Mouse (Mus musculus) ES-Bruce4 (cell line): ENCODE measurements around the gene Bdkrb1. TPM values are rescaled to one million over a fixed set of nuclear protein-coding genes. Genes with fewer than 3 reads are reported as not detected.

Experiments
- H3K27ac ChIP-seq: 2 replicates; pipeline ENCODE4 v1.5.1; 2012; ENCODE audit warnings: low read length, inconsistent platforms; ENCODE audit not compliant: insufficient read depth
- H3K27me3 ChIP-seq: 2 replicates; pipeline ENCODE4 v1.6.1; 2012; ENCODE audit warnings: mild to moderate bottlenecking, low read length, inconsistent platforms; ENCODE audit not compliant: control insufficient read depth, poor library complexity, insufficient read depth, severe bottlenecking
- H3K36me3 ChIP-seq: 2 replicates; pipeline ENCODE4 v1.6.1; 2012; ENCODE audit warnings: inconsistent platforms, mild to moderate bottlenecking, low read length, moderate library complexity; ENCODE audit not compliant: control insufficient read depth, poor library complexity, insufficient read depth, severe bottlenecking
- H3K4me1 ChIP-seq: one replicate; pipeline ENCODE4 v1.8.1; 2011; ENCODE audit warnings: low read length; ENCODE audit not compliant: control insufficient read depth, insufficient read depth
- H3K4me3 ChIP-seq: 2 replicates; pipeline ENCODE4 v1.5.1; 2011; ENCODE audit warnings: low read depth, mild to moderate bottlenecking, low read length
- H3K9ac ChIP-seq: 2 replicates; pipeline ENCODE4 v1.6.1; 2012; ENCODE audit warnings: low read depth, mild to moderate bottlenecking, inconsistent platforms; ENCODE audit not compliant: poor library complexity, severe bottlenecking
- H3K9me3 ChIP-seq: replicated peaks from 2 replicates; pipeline ENCODE4 v1.6.1; 2012; ENCODE audit warnings: mild to moderate bottlenecking, low read length, inconsistent platforms; ENCODE audit not compliant: control insufficient read depth, poor library complexity, insufficient read depth, severe bottlenecking
- CTCF ChIP-seq: IDR thresholded peaks from one replicate; pipeline ENCODE4 v1.8.1; 2011; ENCODE audit warnings: low read depth, low read length
- EP300 ChIP-seq: IDR thresholded peaks from 2 replicates; pipeline ENCODE4 v1.6.1; 2011; ENCODE audit warnings: low read depth, low read length; ENCODE audit not compliant: insufficient read depth
- POLR2A ChIP-seq: IDR thresholded peaks from one replicate; pipeline ENCODE4 v1.8.1; 2011; ENCODE audit warnings: low read length; ENCODE audit not compliant: insufficient read depth
- polyA plus RNA-seq: library from polyadenylated mRNA; stranded (reverse); fragments of >200 nt; gene quantifications from 2 replicates; pipeline ENCODE4 v1.2.4, GENCODE M21; 2011; ENCODE audit warnings: low read depth; ENCODE audit not compliant: missing spikeins, insufficient read depth, insufficient read length

Bdkrb1 gene
- polyA plus RNA-seq, 1 experiment = not detected

DNA sequence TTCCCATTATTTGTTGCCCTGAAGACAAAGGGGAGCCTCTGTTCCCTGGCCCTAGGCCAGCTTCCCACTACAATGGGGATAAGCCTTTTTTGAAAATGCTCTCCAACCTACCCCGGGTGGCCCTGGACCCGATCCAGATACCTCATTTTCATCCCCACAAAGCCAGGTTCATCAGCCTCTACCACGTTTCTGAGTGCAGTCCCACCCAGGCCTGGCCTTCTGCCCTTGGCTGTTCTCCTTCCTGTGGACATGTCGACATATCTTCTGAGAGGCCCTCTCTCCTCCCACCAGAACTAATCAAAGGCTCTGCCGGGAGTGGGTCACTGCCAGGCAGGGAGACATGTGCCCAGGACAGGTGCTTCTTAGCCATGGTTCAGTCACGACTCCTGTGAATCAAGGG, 1.3 kb upstream of the Bdkrb1 start:
- H3K4me1 ChIP-seq = peaks cover 3% of the 10 kb centered on the region
- no peak overlapping the region for H3K9ac ChIP-seq
- H3K27ac ChIP-seq = no peak overlapping the region
- no peak for TF ChIP-seq CTCF
- no peak for TF ChIP-seq EP300
- TF ChIP-seq POLR2A = no peak
- H3K36me3 ChIP-seq = no peaks in the 10 kb centered on the region
- H3K9me3 ChIP-seq = no peaks in the 10 kb centered on the region
- no peak overlapping the region for H3K4me3 ChIP-seq
- no peaks in the 10 kb centered on the region for H3K27me3 ChIP-seq

DNA sequence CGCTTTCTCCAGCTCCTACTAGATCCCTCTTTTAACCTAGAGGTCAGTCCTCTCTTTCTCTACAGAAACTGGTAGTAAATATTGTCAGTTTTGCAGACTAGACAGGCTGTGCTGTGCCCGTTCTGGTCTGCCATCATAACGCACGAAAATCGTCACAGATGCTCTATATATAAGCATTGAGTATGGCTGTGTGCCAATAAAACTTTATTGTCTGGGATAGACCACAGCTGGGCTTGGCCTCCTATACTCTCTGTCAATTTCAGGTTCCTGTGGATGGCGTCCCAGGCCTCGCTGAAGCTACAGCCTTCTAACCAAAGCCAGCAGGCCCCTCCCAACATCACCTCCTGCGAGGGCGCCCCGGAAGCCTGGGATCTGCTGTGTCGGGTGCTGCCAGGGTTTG, 1.0 kb downstream of the Bdkrb1 start:
- no peaks in the 10 kb centered on the region for H3K4me1 ChIP-seq
- no peak overlapping the region for H3K27ac ChIP-seq
- TF ChIP-seq EP300 (no peak), POLR2A (no peak), CTCF (no peak)
- no peaks in the 10 kb centered on the region for H3K36me3 ChIP-seq
- no peaks in the 10 kb centered on the region for H3K9me3 ChIP-seq
- no peak overlapping the region for H3K9ac ChIP-seq
- H3K27me3 ChIP-seq = no peaks in the 10 kb centered on the region
- H3K4me3 ChIP-seq = no peak overlapping the region

DNA sequence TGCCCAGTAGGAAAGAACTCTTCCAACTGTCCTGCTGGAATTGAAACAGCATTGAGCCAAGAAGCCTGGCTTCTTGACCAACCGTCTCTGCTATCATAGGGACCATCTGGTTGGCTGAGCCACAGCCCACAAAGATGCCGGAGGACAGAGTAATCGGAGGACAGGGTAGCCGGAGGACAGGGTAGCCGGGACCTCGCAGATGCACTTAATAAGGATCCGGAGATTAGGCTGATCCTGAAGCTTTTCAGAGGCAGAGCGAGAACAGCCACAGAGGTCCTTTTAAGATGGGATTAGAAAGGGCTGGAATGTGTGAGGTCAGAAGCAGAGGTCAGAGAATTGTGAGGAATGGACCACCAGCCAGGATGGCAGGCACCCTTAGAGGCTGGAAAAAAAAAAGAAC, 2.3 kb downstream of the Bdkrb1 start:
- TF ChIP-seq POLR2A = no peak
- no peak for TF ChIP-seq CTCF
- no peak for TF ChIP-seq EP300
- no peak overlapping the region for H3K9ac ChIP-seq
- H3K4me1 ChIP-seq = no peaks in the 10 kb centered on the region
- no peak overlapping the region for H3K4me3 ChIP-seq
- no peaks in the 10 kb centered on the region for H3K36me3 ChIP-seq
- no peaks in the 10 kb centered on the region for H3K27me3 ChIP-seq
- H3K27ac ChIP-seq = no peak overlapping the region
- no peaks in the 10 kb centered on the region for H3K9me3 ChIP-seq

DNA sequence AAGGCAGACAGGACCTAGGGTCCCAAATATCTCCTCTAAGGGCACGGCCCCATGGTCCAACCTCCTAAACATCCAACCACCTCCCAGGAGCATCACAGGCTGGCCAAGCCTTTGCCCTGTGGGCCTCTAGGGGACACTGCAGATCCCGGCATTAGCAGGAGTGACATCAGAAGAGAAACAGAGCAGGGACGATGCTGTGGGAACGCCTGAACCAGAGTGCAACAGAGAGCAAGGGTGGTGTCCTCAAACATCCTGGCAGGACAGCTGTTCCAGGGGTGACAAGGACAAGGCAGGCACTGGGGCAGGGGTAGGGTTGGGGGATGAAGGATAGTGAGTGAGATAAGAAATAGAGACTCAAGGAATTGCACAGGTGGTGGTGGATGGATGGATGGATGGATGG, 4.0 kb downstream of the Bdkrb1 start:
- H3K4me3 ChIP-seq = no peak overlapping the region
- H3K4me1 ChIP-seq = no peaks in the 10 kb centered on the region
- H3K27me3 ChIP-seq = no peaks in the 10 kb centered on the region
- H3K9me3 ChIP-seq = no peaks in the 10 kb centered on the region
- H3K9ac ChIP-seq = no peak overlapping the region
- H3K27ac ChIP-seq = no peak overlapping the region
- TF ChIP-seq EP300 (no peak), POLR2A (no peak), CTCF (no peak)
- H3K36me3 ChIP-seq = no peaks in the 10 kb centered on the region

DNA sequence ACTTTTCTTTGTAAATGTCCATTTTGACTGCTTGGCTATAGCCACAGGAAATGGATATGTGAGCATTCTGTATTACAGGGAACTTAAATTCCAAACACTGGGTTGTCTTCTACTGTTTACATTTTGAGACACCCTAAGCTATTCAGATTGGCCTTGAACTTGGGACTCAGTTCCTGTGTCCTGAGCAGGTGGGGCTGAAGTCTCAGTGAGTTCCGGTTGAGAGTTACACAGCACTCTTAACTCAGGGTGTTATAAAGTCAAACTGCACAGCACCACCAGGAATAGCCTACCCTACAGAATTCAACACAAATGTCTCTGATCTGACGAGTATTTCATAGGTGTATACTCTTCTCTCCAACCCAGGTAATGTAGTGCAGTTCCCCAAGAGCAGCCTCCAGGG, 8.2 kb downstream of the Bdkrb1 start:
- Histone ChIP-seq H3K4me1 (no peaks in the 10 kb centered on the region), H3K9me3 (no peaks in the 10 kb centered on the region), H3K9ac (no peak overlapping the region), H3K4me3 (no peak overlapping the region), H3K27ac (no peak overlapping the region), H3K27me3 (no peaks in the 10 kb centered on the region), H3K36me3 (no peaks in the 10 kb centered on the region)
- TF ChIP-seq CTCF = no peak
- no peak for TF ChIP-seq EP300
- no peak for TF ChIP-seq POLR2A

DNA sequence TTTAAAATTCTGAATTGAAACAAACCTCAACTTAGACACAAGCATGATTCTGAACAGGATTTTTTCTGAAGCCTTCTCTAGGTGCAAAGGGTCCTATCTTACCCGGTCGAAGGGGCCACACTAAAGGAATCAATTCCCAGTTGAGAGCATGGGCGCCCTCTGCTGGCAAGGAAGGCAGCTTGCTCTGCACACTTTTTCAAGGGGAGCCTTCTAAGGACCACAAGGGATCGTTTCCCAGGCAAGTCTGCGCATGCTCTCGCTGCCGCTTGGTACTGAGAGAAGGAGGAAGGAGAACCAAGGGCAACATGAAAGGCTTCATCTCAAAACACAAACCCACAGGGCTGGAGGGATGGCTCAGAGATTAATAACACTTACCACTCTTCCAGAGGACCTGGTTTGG, 8.9 kb downstream of the Bdkrb1 start:
- H3K4me1 ChIP-seq = no peaks in the 10 kb centered on the region
- H3K36me3 ChIP-seq = no peaks in the 10 kb centered on the region
- TF ChIP-seq CTCF = peak; percentile 84
- TF ChIP-seq EP300 = no peak
- no peak overlapping the region for H3K4me3 ChIP-seq
- no peaks in the 10 kb centered on the region for H3K27me3 ChIP-seq
- no peak overlapping the region for H3K27ac ChIP-seq
- H3K9me3 ChIP-seq = no peaks in the 10 kb centered on the region
- no peak overlapping the region for H3K9ac ChIP-seq
